Mouse (Mus musculus) left cerebral cortex, adult 2 months (tissue): ENCODE results near the gene Iqsec1. TPM values are rescaled to one million over a fixed set of nuclear protein-coding genes. Genes with fewer than 3 reads are reported as not detected.

Experiments
- DNase-seq, 2 experiments: peaks; one replicate each; pipeline ENCODE4 v3.0.0; 2021 to 2022; ENCODE audit warnings: low spot score in 2 of 2, mixed read lengths in 1 of 2; ENCODE audit errors: extremely low spot score in 1 of 2
- H3K27ac ChIP-seq: fragments of 200-600 bp; 2 replicates; pipeline ENCODE4 v1.8.1; 2022
- H3K4me3 ChIP-seq: fragments of 200-600 bp; 2 replicates; pipeline ENCODE4 v1.8.1; 2022
- CTCF ChIP-seq: fragments of 200-600 bp; IDR thresholded peaks from 2 replicates; pipeline ENCODE4 v1.8.1; 2022; ENCODE audit warnings: antibody characterized with exemption, mild to moderate bottlenecking, moderate library complexity
- intact Hi-C: fragments of 180-260 bp; cut with DNase I; formaldehyde crosslinking; loops from one replicate; pipeline ENCODE4 v1.15.1; 2025
- total RNA-seq, 2 experiments: library from RNA; stranded (reverse); gene quantifications; 2 replicates each; pipeline ENCODE4 v1.2.3; 2021

Iqsec1 gene
- total RNA-seq, 2 experiments from 2014 or later, result 369 to 377 TPM

- H3K27ac ChIP-seq, result no peak overlapping the region
- DNase-seq, result no peak
- no peak for TF ChIP-seq CTCF
Measured at GRCm38 (mm10) chr6:90623456-90623836, 365.0 kb downstream of the Iqsec1 start.

GRCm38 (mm10) chr6:90622758-90623455 lies 365.6 kb downstream of the Iqsec1 start:
- intact Hi-C loops, result no loop called here
- no peak for TF ChIP-seq CTCF
- Histone ChIP-seq H3K4me3 (no peak overlapping the region), H3K27ac (no peak overlapping the region)
- DNase-seq, result no peak

More at GRCm38 (mm10) chr6:90623456-90623836, 365.0 kb downstream of the Iqsec1 start:
- H3K4me3 ChIP-seq, result no peak overlapping the region
- intact Hi-C loops, result no loop called here

- intact Hi-C loops, result no loop called here
- no peak for TF ChIP-seq CTCF
- H3K27ac ChIP-seq, result no peak overlapping the region
- DNase-seq, result no peak
- H3K4me3 ChIP-seq, result no peak overlapping the region
Measured at GRCm38 (mm10) chr6:90621584-90621890, 366.9 kb downstream of the Iqsec1 start.

GRCm38 (mm10) chr6:90620791-90621583 lies 367.5 kb downstream of the Iqsec1 start:
- TF ChIP-seq CTCF, result no peak
- Histone ChIP-seq H3K27ac (no peak overlapping the region), H3K4me3 (no peak overlapping the region)
- intact Hi-C loops, result no loop called here
- no peak for DNase-seq

- no peak for TF ChIP-seq CTCF
- no peak for DNase-seq
- H3K27ac ChIP-seq, result no peak overlapping the region
- H3K4me3 ChIP-seq, result no peak overlapping the region
- intact Hi-C loops, result no loop called here
Measured at GRCm38 (mm10) chr6:90619936-90620335, 368.5 kb downstream of the Iqsec1 start.

GRCm38 (mm10) chr6:90618821-90619636 lies 369.5 kb downstream of the Iqsec1 start:
- intact Hi-C loops, result no loop called here
- Histone ChIP-seq H3K27ac (no peak overlapping the region), H3K4me3 (no peak overlapping the region)
- no peak for TF ChIP-seq CTCF
- DNase-seq, result no peak

GRCm38 (mm10) chr6:90618274-90618673 lies 370.2 kb downstream of the Iqsec1 start:
- no peak for DNase-seq
- H3K4me3 ChIP-seq, result no peak overlapping the region
- no peak for TF ChIP-seq CTCF
- no peak overlapping the region for H3K27ac ChIP-seq
- intact Hi-C loops, result no loop called here

- no peak overlapping the region for H3K4me3 ChIP-seq
- H3K27ac ChIP-seq, result no peak overlapping the region
- DNase-seq, result no peak
- no peak for TF ChIP-seq CTCF
- intact Hi-C loops, result no loop called here
Measured at GRCm38 (mm10) chr6:90616481-90616880, 372.0 kb downstream of the Iqsec1 start.

GRCm38 (mm10) chr6:90615991-90616390 lies 372.5 kb downstream of the Iqsec1 start:
- no peak overlapping the region for H3K27ac ChIP-seq
- H3K4me3 ChIP-seq, result no peak overlapping the region
- DNase-seq, result no peak
- TF ChIP-seq CTCF, result no peak
- intact Hi-C loops, result no loop called here

GRCm38 (mm10) chr6:90615362-90615761 lies 373.1 kb downstream of the Iqsec1 start:
- no peak for DNase-seq
- no peak overlapping the region for H3K27ac ChIP-seq
- H3K4me3 ChIP-seq, result no peak overlapping the region
- no peak for TF ChIP-seq CTCF
- intact Hi-C loops, result no loop called here

- H3K4me3 ChIP-seq, result no peak overlapping the region
- intact Hi-C loops, result no loop called here
- no peak for TF ChIP-seq CTCF
- H3K27ac ChIP-seq, result no peak overlapping the region
- DNase-seq, result no peak
Measured at GRCm38 (mm10) chr6:90613277-90613676, 375.2 kb downstream of the Iqsec1 start.

- intact Hi-C loops, result no loop called here
- TF ChIP-seq CTCF, result no peak
- H3K4me3 ChIP-seq, result no peak overlapping the region
- no peak overlapping the region for H3K27ac ChIP-seq
- no peak for DNase-seq
Measured at GRCm38 (mm10) chr6:90610248-90610647, 378.2 kb downstream of the Iqsec1 start.
